Mouse (Mus musculus) adrenal gland (tissue): ENCODE results near the gene Srebf1.

Source experiments
- intact Hi-C: fragments of 180-260 bp; cut with DNase I; formaldehyde crosslinking; loops from one replicate; pipeline ENCODE4 v1.15.1; 2025

Srebf1 gene

DNA sequence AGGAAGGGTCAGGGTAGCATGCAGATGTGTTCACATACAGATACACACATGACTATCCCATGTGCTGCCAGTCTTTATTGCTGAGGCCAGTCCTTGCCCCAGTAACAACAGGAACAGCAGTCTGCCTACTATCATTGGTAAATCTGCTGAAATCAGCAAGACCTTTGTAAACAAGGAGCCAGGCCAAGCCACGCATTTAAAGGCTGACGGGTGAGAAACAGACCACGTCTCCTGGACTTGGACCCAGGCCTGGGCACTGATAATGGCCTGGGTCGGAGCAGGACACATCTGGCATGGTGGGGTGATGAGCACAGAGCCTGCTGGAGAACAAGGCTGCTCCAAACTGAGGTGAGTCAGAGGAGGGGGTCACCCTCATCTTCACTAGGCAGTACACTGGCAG lies 18.1 kb upstream of the Srebf1 start:
- intact Hi-C loops: no loop called here

DNA sequence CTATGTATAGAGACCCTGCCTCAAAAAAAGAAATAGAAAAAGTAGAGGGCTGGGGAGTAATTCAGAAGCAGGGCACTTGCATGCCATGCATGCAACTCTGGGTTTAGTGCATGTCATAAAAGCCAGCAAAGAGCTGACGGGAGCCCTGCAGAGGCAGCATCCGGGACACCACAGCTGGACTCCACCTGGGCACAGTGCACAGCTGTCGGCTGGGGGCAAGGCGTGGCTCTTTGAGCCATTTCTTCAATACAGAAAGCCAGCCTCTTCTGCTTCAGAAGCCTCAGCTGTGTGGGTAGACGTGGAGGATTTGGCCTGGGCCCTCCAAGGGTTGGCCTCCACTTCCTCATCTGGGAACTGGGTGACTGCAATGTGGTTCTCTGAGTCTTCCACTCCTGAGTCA lies 13.0 kb upstream of the Srebf1 start:
- intact Hi-C loops: no loop called here

DNA sequence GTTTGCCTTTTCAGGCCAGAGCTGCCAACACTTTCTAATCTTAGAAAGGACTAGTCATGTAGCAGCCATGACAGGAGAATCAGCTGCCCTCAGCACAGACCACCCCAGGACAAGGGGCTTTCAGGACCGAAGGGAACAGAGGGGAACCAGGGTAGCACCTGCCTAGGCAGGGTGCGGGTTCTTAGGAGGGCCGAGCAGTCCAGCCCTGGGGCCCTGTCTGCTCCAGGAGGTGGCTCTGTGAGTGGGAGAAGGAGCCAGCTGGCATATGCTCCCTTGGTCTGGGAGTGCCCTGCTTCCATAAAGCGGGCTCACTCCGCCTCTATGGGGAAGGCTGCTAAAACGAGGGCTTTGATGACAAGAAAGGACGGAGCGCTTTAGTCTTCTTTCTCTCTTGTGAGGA lies 10.9 kb upstream of the Srebf1 start:
- intact Hi-C loops: no loop called here

DNA sequence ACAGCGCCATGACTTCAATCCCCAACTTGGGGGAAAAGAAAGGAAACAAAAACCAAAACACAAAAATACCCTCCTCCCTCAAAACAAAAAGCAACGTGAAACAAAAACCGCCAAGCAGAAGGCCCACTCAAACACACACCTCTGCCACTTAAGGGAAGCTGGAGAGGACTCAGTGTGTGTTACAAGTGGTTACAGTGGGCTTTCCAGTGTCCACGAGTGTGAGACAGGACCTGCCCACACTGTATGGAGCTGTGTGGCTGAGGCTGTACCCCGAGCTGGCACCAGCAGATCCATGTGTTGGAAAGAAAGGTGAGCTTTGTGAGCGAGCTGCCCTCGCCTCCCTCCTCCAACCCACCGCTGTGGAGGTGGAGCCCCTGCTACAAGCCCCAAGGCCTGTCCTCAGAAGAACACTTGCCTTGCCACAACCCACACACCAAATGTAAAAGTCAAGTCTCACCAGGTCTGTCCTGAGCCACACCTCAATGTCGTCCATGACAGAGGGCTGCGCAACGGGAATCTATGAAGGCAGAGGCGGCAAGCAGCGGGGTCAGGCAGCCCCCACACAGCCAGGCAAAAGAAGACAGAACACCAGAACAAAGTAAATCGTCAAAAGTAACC lies 10.2 kb upstream of the Srebf1 start:
- intact Hi-C loops: no loop called here

DNA sequence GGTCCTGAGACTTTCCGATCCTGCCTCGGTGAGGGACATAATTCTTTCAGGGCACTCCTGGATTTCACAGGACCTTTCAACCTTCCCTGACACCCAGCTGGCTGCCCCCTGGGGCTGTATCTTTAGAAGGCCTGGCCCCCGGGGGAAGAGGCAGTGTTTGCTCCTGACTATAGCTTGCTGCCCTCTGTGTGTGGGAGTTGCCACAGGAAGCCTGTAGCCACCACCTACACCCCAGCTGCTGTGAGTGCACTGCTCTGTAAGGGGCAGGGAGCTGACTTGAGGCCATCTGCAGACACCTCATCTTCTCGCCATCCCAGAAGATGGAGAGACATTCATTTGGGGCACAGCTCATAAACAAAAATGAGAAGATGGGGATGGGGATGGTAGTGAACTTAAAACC lies 9.6 kb upstream of the Srebf1 start:
- intact Hi-C loops: no loop called here

DNA sequence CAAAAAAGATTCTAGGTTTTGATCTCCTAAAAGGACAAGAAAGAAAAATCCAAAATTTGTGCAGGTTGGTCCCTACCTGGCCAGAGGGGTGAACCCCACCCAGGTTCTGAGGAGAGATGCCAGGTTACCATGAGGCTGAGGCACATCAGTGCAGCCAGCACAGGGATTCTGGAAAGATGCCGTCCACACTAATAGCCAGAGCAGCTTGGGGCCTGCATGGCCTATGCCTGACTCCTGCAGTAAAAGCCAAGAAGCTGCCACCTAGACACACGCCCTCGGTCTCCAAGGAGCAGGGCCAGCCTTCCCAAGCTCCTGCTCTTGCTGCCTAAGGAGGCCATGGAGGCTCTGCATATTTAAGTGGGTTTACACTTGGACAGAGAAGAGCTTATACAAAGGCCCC lies 8.9 kb upstream of the Srebf1 start:
- intact Hi-C loops: no loop called here

DNA sequence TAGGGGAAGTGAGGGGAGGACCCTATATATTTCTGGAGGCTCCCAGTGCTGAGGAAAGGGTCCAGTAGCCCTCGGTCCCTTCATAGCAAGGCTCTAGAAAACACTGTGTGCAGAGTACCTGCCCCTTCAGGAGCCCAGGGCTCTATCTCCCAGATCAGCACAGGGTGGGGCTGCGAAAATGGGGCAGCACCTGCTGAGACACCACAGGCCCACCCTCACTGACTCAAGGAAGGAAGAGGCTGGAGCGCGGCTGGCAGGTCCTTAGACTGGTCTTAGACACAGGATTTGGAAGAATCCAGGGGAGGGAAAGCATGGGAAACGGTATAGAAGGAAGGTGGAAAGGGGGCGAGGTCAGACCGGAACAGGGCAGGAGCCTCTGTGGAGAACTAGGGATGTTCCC lies 8.1 kb upstream of the Srebf1 start:
- intact Hi-C loops: no loop called here

DNA sequence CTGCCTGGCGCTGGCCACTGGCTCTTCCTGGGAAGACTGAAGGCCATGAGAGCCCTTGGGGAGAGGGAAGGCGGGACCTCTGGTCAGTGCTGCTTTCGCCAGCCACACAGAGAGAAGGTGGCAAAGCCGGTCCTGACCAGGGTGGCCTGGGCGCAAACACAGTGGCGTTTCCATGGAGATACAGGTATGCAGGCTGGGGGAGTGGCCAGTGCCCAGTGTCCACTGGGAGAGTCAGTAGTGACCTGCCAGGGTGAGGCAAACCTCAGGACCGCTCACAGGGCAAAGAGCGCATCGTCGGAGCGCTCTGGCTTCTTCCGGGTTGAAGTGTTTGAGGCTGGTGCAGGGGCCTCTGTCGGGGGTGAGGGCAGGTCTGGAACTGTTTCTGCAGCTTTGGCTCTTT lies 7.4 kb upstream of the Srebf1 start:
- intact Hi-C loops: no loop called here

DNA sequence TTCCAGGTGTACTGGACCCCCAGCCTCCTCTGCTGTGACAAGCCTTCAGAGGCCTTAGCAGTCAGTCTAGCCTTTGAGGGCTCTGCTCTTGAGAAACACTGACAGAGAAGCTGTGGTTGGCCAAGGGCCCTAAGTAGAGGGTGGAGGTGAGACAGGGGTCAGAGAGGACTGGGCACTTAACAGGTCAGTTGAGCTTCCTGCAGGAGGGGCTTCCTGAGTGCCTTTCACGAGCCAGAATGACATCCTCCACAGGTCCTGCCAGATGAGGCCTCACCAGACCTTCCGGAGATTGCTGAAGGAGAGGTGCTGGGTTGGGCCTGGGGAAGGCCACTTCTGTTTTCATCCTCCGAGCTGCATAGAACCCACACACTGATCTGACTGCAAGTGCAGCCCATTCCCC lies 6.1 kb upstream of the Srebf1 start:
- intact Hi-C loops: no loop called here

DNA sequence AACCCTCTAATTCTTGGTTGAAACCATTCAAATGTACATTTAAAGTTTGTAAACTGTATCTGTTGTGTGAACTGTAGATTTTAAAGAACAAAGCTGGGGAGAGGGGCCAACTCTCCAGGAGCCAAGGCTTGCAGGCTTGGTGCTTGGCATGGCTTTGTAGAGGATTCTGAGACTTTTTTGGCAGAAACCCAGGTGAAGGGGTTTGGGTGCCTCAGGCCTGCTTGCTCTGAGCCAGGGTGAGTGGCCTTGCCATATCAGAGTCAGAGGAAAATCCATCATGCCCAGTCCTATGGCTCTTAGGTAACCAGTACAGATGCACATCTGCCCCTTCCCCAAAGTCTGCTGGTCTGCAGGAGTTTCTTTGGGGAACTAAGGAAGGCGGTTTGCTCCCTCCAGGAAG lies 3.5 kb upstream of the Srebf1 start:
- intact Hi-C loops: no loop called here

DNA sequence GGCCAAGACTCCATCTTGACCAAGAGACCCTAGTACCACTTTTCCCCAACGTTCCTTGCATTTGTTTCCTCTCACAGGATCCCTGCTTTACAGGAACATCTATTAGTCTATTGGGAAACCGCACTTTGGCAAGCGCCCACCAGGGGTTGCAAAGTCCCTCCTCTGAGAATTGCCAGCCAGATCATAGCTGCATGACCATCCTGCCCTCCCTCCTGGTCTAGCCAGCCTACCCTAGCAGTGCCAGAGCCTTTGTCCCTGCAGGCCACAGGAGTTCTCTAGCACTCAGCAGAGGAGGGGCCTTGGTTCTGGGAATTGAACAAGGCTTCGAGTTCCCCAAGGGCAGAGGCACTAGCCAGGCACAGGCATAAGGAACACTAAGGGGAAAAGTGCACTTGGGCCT lies 2.3 kb upstream of the Srebf1 start:
- intact Hi-C loops: no loop called here

DNA sequence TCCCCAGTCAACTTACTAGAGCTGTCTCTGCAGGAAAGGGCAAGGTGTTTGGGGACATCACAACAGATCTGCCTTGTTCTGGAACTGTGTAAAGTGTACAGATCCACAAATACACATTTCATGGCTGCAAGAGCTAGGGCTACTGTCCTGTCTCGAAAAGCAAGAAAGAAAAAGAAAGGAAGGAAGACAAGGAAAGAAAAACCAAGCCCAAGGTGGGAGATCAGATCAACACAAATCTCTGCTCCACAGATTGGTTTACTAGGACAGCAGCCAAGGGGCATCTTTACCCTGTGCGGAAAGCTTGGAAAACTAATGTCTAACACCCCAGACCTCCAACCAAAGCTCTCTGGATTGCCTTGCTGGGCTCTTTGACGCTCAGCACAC lies 304 bp downstream of the Srebf1 start:
- intact Hi-C loops: no loop called here

DNA sequence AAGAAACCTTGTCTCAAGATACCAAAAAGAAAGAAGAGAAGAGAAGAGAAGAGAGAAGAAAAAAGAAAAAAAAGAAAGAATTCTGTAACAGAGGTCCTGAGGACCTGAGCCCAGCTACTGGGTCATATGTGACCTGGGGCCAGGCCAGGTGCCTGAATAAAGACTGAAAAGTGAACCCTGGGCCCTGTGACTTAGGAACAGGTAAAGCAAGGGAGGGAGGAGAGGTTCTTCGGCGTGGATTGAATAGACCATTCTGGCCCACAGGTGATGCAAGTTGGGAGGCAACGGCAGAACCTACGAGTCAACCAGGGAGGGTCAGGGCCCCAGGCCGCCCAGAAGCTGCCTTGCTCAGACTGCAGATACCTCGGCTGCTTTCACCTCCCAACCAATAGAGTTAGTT lies 956 bp downstream of the Srebf1 start:
- intact Hi-C loops: no loop called here

DNA sequence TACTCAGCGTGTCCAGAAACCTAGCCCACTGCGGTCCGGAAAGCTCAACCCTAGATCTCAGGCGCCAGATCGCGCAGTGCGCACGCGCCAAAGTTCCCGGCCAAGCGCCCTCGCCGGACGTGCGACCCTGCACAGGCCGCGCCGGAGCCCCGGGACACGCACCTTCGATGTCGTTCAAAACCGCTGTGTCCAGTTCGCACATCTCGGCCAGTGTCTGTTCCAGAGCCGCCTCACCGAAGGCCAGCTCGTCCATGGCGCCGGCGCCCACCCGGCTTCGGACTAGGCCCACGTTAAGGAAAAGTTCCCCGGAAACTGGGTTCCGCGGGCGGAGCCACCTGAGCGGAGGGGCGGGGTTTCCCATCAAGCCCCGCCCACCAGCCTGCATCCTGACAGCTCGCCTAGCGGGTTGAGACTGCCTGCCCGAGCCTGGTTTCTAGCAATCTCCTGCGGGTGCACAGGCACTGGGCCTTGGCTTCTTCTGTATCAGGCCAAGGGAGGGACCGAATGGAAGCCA lies 2.0 kb downstream of the Srebf1 start:
- intact Hi-C loops: no loop called here

DNA sequence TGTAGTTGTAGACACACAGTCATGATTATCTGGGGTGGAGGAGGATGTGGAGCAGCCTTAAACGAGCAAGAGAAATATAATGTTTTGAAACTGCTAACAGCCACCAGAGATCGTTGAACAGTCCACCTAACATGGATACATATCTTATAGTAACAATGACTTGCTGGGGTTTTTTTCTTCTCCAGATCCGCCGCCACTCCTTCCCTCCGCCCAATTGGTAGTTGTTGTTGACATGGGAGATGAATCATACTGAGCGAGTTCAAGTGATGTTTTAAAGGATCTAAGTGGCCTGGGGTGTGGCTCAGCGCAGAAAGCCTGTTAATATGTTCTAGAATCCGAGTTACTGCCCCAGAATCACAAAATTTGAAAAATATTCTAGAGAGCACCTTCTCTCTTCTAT lies 2.8 kb downstream of the Srebf1 start:
- intact Hi-C loops: no loop called here

DNA sequence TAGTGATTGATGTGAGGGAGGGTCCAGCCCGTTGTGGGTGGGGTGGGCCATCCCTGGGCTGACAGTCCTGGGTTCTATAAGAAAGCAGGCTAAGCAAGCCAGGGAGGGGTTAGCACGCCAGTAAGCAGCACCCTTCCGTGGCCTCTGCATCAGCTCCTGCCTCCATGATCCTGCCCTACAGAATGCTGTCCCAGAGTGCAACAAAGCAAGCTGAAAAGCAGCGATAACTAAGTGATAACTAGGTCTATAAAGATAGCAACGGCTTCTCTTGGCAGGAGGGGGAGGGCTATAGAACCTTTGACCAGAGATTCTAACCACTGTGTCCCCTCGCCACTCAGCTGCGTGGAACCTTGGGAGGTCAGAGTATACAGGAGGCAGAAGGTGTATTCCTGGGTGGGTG lies 4.9 kb downstream of the Srebf1 start:
- intact Hi-C loops: no loop called here

DNA sequence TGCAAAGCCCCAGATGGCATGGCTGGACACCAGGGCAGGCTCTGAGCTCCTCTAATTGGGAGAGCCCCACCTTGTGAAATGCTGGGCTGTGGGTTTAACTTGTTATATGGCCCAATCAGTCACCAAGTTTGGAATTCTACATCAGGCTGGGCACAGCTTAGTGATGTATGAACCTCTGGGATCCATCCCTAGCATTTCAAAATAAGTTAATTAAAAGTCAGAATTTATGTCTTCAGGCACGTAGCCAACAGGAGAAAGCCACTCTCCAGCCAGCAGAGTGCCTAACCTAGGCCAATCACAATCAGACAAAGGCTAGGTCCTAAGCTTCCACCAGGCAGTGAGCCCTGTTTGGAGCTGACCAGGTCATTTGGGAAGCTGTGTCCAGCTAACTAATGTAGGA lies 5.7 kb downstream of the Srebf1 start:
- intact Hi-C loops: no loop called here

DNA sequence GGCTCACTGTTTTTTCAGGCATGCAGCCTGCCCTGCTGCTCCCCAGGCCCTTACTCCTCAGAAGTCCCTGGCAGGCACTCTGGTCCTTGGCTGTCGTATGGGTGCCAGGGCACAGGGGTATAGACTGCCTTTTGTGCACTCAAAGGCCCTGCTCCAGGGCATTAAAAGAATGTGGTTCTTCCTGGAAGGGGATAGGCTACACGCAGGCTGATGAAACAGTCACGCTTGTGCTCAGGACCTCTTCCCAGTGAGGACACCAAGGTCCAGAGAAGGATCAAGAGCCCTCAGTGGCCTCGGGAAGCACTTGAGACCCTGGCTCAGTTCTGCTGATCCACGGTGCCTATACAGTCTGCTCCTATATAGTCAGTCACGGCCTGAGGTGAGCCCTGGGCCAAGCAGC lies 9.1 kb downstream of the Srebf1 start:
- intact Hi-C loops: no loop called here

DNA sequence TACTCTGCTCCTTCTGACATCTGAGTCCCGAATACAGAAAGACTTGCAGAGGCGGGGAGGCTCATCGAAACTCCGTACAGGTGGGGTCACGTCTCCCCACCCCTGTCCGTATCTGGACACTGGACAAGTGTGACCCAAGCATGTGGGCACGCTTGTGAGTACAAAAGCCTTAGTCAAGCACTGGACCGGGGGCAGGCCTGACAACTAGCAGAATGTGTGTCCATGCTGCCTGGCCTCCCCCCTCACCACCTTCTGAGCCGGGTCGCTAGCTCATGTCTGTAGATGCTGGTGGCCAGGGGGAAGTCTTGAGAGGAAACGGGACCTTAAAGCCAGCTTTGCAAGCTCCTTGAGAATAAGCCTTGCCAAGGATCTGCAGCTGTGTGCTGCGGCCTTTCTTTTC lies 10.6 kb downstream of the Srebf1 start:
- intact Hi-C loops: no loop called here

DNA sequence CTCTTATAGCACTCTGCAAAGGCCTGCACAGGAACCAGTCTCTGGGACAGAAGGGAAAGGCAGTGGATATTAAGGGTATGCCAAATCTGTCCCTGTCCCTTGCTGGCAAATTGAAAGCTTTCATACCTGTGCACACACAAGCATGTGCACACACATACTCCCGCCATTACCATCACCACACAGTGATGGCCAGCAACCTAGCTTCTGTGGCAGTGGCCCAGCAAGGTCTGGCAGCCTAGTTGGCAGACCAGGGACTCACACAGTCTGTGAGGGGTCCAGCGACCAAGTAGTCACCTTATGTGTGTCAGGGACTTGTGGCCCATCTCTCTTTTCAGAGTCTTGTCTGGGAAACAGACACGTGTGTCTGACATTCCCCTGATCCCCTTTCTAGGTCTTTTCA lies 11.2 kb downstream of the Srebf1 start:
- intact Hi-C loops: no loop called here

DNA sequence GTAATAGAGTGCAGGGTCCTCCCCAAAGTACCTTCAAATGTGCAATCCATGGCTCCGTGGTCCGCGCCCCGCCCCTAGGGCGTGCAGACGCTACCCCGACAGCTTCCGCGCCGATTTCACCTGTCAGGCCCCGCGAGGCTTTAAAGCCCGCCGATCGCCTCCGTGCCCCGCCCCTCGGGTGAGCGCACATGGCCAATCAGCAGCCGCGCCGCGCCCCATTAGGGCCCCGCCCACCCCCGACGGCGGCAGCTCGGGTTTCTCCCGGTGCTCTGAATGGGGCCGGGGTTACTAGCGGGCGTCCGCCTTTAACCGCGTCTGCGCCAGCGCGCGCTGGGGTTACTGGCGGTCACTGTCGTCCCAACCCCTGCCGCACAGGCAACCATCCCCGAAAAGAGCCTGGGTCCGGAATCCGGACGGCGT lies 12.1 kb downstream of the Srebf1 start:
- intact Hi-C loops: no loop called here

DNA sequence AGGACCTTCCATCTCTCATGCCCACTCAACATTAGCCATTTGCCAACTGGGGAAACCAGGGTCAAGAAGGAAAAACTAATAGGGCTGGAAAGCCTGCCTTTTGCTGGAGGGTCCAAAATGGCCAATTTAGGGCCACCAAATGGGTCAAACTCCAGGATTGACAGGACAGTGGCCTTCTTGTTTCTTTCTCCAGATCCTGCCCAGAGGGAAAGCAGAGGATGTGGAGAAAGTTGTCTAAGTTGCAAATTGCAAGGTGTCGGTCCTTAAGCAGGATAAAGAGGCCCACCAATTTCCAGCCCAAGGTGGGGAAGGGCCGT lies 12.5 kb downstream of the Srebf1 start:
- intact Hi-C loops: loop anchor here (5.0 kb wide), 1 partner anchor 202 kb away; no protein-coding TSS in a partner anchor

DNA sequence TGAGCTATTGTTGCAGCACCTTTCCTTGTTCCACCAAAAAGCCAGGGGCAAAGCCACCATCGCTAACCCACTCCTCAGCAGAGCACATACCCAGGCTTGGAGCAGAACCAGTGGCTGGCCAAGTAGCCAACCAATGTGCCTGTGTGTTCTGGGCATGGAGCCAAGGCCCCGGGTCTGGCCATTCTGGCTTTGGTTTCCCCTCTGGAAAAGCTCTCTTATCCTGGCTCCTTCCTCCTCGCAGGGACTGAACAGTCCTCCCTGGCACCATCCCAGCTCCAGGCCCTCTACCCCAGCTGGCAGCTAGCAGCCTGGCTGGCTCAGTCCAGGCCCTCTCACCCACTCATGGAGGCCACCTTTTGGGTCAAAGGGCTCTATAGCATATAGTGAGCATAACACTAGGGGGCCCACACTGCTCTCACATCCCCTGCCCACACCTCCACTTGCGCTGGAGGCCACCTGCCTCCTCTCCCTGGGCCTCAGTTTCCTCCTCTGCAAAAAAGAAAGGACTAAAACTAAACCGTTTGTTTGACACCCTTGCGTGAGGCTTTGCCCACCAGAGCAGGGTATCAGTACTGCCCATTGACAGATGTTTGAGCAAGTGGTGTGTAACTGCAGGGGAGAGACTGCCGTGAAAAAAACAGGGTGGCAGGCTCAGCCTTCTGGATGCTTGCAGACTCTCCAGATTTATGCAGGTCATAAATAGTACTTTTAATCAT lies 13.0 kb downstream of the Srebf1 start:
- intact Hi-C loops: loop anchor here (5.0 kb wide), 1 partner anchor 203 kb away; no protein-coding TSS in a partner anchor
